Comparison of ENCODE assay signal across 8 mouse cellular contexts in the genomic region with DNA sequence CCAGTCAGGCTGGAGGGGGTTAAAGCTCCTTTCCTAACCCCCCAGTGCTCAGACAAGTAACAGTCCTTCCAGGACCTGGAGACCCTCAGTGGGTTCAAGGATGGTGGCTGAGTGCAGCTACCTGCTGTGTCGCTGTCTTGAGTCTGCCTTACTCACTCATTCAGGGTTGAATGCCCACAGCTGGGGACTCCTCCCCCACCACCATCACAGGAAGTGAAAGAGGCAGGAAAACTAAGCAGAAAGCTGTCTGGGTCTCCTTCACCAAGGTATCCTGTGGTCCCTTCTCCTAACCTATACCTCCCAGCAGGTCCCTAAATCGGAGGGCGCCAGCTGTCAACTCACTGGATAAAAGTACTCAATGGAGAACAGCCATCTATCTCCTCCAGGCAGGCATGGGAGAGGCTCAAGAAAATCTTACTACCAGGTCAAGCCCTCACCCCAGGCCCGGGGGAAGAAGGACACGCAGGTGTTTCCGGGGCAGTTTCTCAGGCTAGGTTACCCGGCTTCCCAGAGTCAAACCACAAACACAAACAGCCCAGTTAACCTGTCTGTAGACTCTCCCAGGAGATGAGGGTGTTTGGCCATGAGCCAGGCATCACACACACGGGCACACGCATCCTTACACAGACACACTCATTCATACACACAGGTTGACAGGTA. TPM values are rescaled to one million over a fixed set of nuclear protein-coding genes. Genes with fewer than 3 reads are reported as not detected.
A peak's percentile ranks its signal among the peaks of the same experiment; 100 is the strongest.
DNase-seq lines count a peak whose midpoint lies in the region; ATAC-seq and TF ChIP-seq lines count a peak whose summit lies in the region.

No protein-coding gene starts in this region.

- 32% methylated on average over 9 of the region's 9 CpGs for WGBS in kidney, adult 2 months
- WGBS in embryonic facial prominence, embryonic 13.5 days, result 45% methylated on average over 9 of the region's 9 CpGs

- ATAC-seq in embryonic facial prominence, embryonic 13.5 days (ENCODE audit: insufficient number of reproducible peaks, insufficient read depth, low FRiP score, low TSS enrichment, low read depth), result no peak

- peak overlapping the region; percentile 2; the same call in 1 of the 2 replicates for H3K4me2 ChIP-seq in embryonic facial prominence, embryonic 13.5 days

- no peaks in the 10 kb centered on the region for H3K27me3 ChIP-seq in kidney, adult 2 months (replicated peaks; ENCODE audit: control insufficient read depth, insufficient read depth, low read length)
- no peaks in the 10 kb centered on the region for H3K27me3 ChIP-seq in embryonic facial prominence, embryonic 13.5 days

- intact Hi-C loops in gastrocnemius, postnatal 14 days (cut with DNase I; ENCODE audit: low total_unique reads), result no loop called here

- no peaks in the 10 kb centered on the region for H3K9me3 ChIP-seq in ES-E14 (ENCODE audit: control insufficient read depth, insufficient read depth, low read depth, low read length)
- H3K9me3 ChIP-seq in embryonic facial prominence, embryonic 13.5 days, result no peaks in the 10 kb centered on the region

- peaks cover 2% of the 10 kb centered on the region; the same call in 1 of the 2 replicates for H3K36me3 ChIP-seq in kidney, adult 2 months (ENCODE audit: control insufficient read depth, insufficient read depth, low read length)
- H3K36me3 ChIP-seq in ES-E14 (ENCODE audit: control insufficient read depth, insufficient read depth, low read length, poor library complexity, severe bottlenecking), result peaks cover 20% of the 10 kb centered on the region
- peaks cover 14% of the 10 kb centered on the region for H3K36me3 ChIP-seq in embryonic facial prominence, embryonic 13.5 days

- DNase-seq in kidney, adult 2 months, result peak; percentile 27
- no peak for DNase-seq in kidney, adult 18-20 months
- DNase-seq in ES-E14 (ENCODE audit: low read depth, low spot score), result no peak
- DNase-seq in spleen, postnatal 36 days (ENCODE audit: low spot score in 2 of 2), result peak; percentile 84 to 85
- DNase-seq in layer of hippocampus, adult 8-10 months (ENCODE audit: low spot score in 2 of 2), result no peak
- no peak for DNase-seq in gastrocnemius, postnatal 14 days
- DNase-seq in layer of hippocampus, adult 18-20 months (ENCODE audit: low spot score in 2 of 2), result no peak

- in situ Hi-C loops in ES-E14 (cut with MboI; ENCODE audit: low sequenced_read_pairs in 2 of 2, unreplicated experiment in 2 of 2), result no loop called here

- no peak for TF ChIP-seq POLR2A in kidney, adult 2 months (IDR thresholded peaks at IDR 0.05; ENCODE audit: low read depth, low read length)

- peak overlapping the region; percentile 28; the same call in 1 of the 2 replicates for H3K9ac ChIP-seq in ES-E14 (ENCODE audit: insufficient read depth, low read depth, low read length, poor library complexity, severe bottlenecking)
- 0 out of 2 replicates have a peak overlapping the region, but pooled peaks have one; percentile 4 for H3K9ac ChIP-seq in embryonic facial prominence, embryonic 13.5 days

- peaks cover 61% of the 10 kb centered on the region for H3K4me1 ChIP-seq in kidney, adult 2 months (ENCODE audit: control insufficient read depth, insufficient read depth, low read length)
- peaks cover 8 to 50% of the 10 kb centered on the region in 2 experiments for H3K4me1 ChIP-seq in ES-E14 (ENCODE audit: control insufficient read depth in 2 of 2, insufficient read depth in 2 of 2, low read length in 2 of 2, poor library complexity in 1 of 2)
- peaks cover 60% of the 10 kb centered on the region for H3K4me1 ChIP-seq in embryonic facial prominence, embryonic 13.5 days

- TF ChIP-seq CTCF in kidney, adult 2 months (conservative IDR thresholded peaks at IDR 0.05; ENCODE audit: insufficient read depth, insufficient read length, low read depth, low read length), result no peak

- no peak overlapping the region for H3K4me3 ChIP-seq in kidney, adult 2 months (ENCODE audit: insufficient read depth, low read depth, low read length)
- no peak overlapping the region for H3K4me3 ChIP-seq in ES-E14 (ENCODE audit: insufficient read depth in 1 of 2, low read depth in 1 of 2, low read length in 2 of 2, poor library complexity in 1 of 2, severe bottlenecking in 1 of 2)
- H3K4me3 ChIP-seq in embryonic facial prominence, embryonic 13.5 days, result no peak overlapping the region

- H3K27ac ChIP-seq in kidney, adult 2 months (ENCODE audit: insufficient read depth, low read depth, low read length), result 0 out of 2 replicates have a peak overlapping the region, but pooled peaks have one; percentile 18
- H3K27ac ChIP-seq in ES-E14 (ENCODE audit: insufficient read depth, low read depth, low read length, poor library complexity, severe bottlenecking), result peak overlapping the region; percentile 78; the same call in 1 of the 2 replicates
- no peak overlapping the region for H3K27ac ChIP-seq in embryonic facial prominence, embryonic 13.5 days

TF ChIP-seq in ES-E14, 5 proteins besides CTCF, POLR2A, EP300 and RAD21:
- TF ChIP-seq MAFK (IDR thresholded peaks at IDR 0.05; ENCODE audit: insufficient read depth, low read depth, low read length) (no peak), CHD2 (IDR thresholded peaks at IDR 0.05; ENCODE audit: low read depth, low read length) (no peak)

RNA-seq across cellular contexts. Expression of gene Csrnp1, which starts 6.2 kb away (rescaled TPM):
- 14.8 and 24.2 TPM in 2 replicates for polyA plus RNA-seq in kidney, adult 2 months (2012; rRNA removed)
- total RNA-seq in ES-E14 (2012; rRNA removed), result 40.6 and 57.8 TPM in 2 replicates
- polyA plus RNA-seq in embryonic facial prominence, embryonic 13.5 days (2015; fragmentation: Nextera tagmentation; extraction: Ambion mirVana), result 3.3 and 4.5 TPM in 2 replicates
- 10 to 100 TPM; 12.1 to 24.1 (median 14.6) TPM for total RNA-seq in layer of hippocampus, adult 8-10 months (2022)
- total RNA-seq in gastrocnemius, postnatal 14 days (2021), result 1 to 10 TPM; 1.9 to 2.5 TPM
- 10 to 100 TPM; 13.1 to 15.7 TPM for total RNA-seq in layer of hippocampus, adult 18-20 months (2021)

RNA-seq across cellular contexts. Expression of gene Ttc21a, which starts 40.9 kb away (rescaled TPM):
- polyA plus RNA-seq in kidney, adult 2 months (2012; rRNA removed), result 0.06 and 0.07 TPM in 2 replicates
- 0.40 and 0.79 TPM in 2 replicates for total RNA-seq in ES-E14 (2012; rRNA removed)
- polyA plus RNA-seq in embryonic facial prominence, embryonic 13.5 days (2015; fragmentation: Nextera tagmentation; extraction: Ambion mirVana), result 0.28 and 0.54 TPM in 2 replicates
- total RNA-seq in layer of hippocampus, adult 8-10 months (2022), result 1 to 10 TPM; 1.2 to 2.8 (median 1.4) TPM
- not detected for total RNA-seq in gastrocnemius, postnatal 14 days (2021)
- 1 to 10 TPM in 1 of 2 experiments, under 1 TPM in 1; 0.71 to 1.2 TPM for total RNA-seq in layer of hippocampus, adult 18-20 months (2021)

RNA-seq across cellular contexts. Expression of gene Gorasp1, which starts 40.9 kb away (rescaled TPM):
- 17.8 and 20.7 TPM in 2 replicates for polyA plus RNA-seq in kidney, adult 2 months (2012; rRNA removed)
- total RNA-seq in ES-E14 (2012; rRNA removed), result 16.8 and 21.5 TPM in 2 replicates
- 28.0 and 31.9 TPM in 2 replicates for polyA plus RNA-seq in embryonic facial prominence, embryonic 13.5 days (2015; fragmentation: Nextera tagmentation; extraction: Ambion mirVana)
- total RNA-seq in layer of hippocampus, adult 8-10 months (2022), result 10 to 100 TPM; 30.5 to 35.7 (median 34.1) TPM
- total RNA-seq in gastrocnemius, postnatal 14 days (2021), result 10 to 100 TPM; 16.9 to 17.7 TPM
- total RNA-seq in layer of hippocampus, adult 18-20 months (2021), result 10 to 100 TPM; 41.5 to 44.2 TPM

RNA-seq across cellular contexts. Expression of gene Xirp1, which starts 45.1 kb away (rescaled TPM):
- polyA plus RNA-seq in kidney, adult 2 months (2012; rRNA removed), result 0.18 and 0.94 TPM in 2 replicates
- total RNA-seq in ES-E14 (2012; rRNA removed), result 0.05 and 0.13 TPM in 2 replicates
- polyA plus RNA-seq in embryonic facial prominence, embryonic 13.5 days (2015; fragmentation: Nextera tagmentation; extraction: Ambion mirVana), result 0.14 and 0.22 TPM in 2 replicates
- under 1 TPM; 0.06 to 0.25 (median 0.10) TPM for total RNA-seq in layer of hippocampus, adult 8-10 months (2022)
- 100 to 1,000 TPM in 1 of 2 experiments, 10 to 100 TPM in 1; 47.9 to 100 TPM for total RNA-seq in gastrocnemius, postnatal 14 days (2021)
- total RNA-seq in layer of hippocampus, adult 18-20 months (2021), result under 1 TPM; 0.07 to 0.08 TPM

Comparison
In these comparisons a context has a peak if more than half of its experiments do, and no peak if none do; other contexts are left out.
1. DNase-seq: peak in kidney, adult 2 months (single experiment) and spleen, postnatal 36 days (2 of 2); none in kidney, adult 18-20 months (single experiment), ES-E14 (single experiment), layer of hippocampus, adult 8-10 months (0 of 2), gastrocnemius, postnatal 14 days (single experiment) and layer of hippocampus, adult 18-20 months (0 of 2).